ENCODE assay signal across 26 mouse cellular contexts in genomic region chr10:8962921-8963320, GRCm38 (mm10).
"Had no signal": no experiment of that assay in that cellular context is flagged by ENCODE, and none has a peak within 500 bp of the region (broad histone marks: within the 10 kb centered on the region; RNA-seq: fewer than 3 reads in every experiment).

No protein-coding gene starts in this region.

- H3K27ac ChIP-seq: embryonic facial prominence, embryonic 10.5 days; embryonic facial prominence, embryonic 12.5 days; embryonic facial prominence, embryonic 13.5 days; embryonic facial prominence, embryonic 15.5 days; forebrain, embryonic 10.5 days; forebrain, embryonic 12.5 days; forebrain, embryonic 13.5 days; forebrain, embryonic 15.5 days; gastrocnemius, adult 2 months; heart, adult 2 months had no signal

- H3K4me1 ChIP-seq: forebrain, embryonic 12.5 days; forebrain, embryonic 15.5 days had no signal

- H3K9me3 ChIP-seq: embryonic facial prominence, embryonic 10.5 days; embryonic facial prominence, embryonic 12.5 days; embryonic facial prominence, embryonic 13.5 days; embryonic facial prominence, embryonic 15.5 days; forebrain, embryonic 10.5 days; forebrain, embryonic 12.5 days; forebrain, embryonic 13.5 days; forebrain, embryonic 15.5 days had no signal

- DNase-seq: cerebellum, adult 9-10 months; cerebellum, adult 9-11 months; cerebellum, postnatal 10 days; cerebellum, postnatal 14 days; cerebellum, postnatal 25 days; cerebellum, postnatal 36 days; embryo, embryonic 11 days; forebrain, postnatal 0 days; gastrocnemius, adult 2 months; gastrocnemius, postnatal 10 days; gastrocnemius, postnatal 14 days; gastrocnemius, postnatal 25 days; gastrocnemius, postnatal 36 days; heart, adult 18-20 months; heart, adult 2 months had no signal

- H3K36me3 ChIP-seq: embryonic facial prominence, embryonic 10.5 days; embryonic facial prominence, embryonic 12.5 days; embryonic facial prominence, embryonic 13.5 days; embryonic facial prominence, embryonic 15.5 days; forebrain, embryonic 10.5 days; forebrain, embryonic 12.5 days; forebrain, embryonic 15.5 days had no signal

- H3K9ac ChIP-seq: embryonic facial prominence, embryonic 12.5 days; embryonic facial prominence, embryonic 13.5 days; embryonic facial prominence, embryonic 15.5 days; forebrain, embryonic 12.5 days; forebrain, embryonic 13.5 days; forebrain, embryonic 15.5 days; forebrain, postnatal 0 days had no signal

- ATAC-seq: forebrain, embryonic 13.5 days; forebrain, embryonic 14.5 days; forebrain, embryonic 15.5 days; forebrain, embryonic 16.5 days; forebrain, postnatal 0 days had no signal

- H3K4me3 ChIP-seq: embryonic facial prominence, embryonic 10.5 days; embryonic facial prominence, embryonic 12.5 days; embryonic facial prominence, embryonic 13.5 days; embryonic facial prominence, embryonic 15.5 days; erythroblast, embryonic 14.5 days; forebrain, embryonic 10.5 days; forebrain, embryonic 12.5 days; forebrain, embryonic 13.5 days; forebrain, embryonic 15.5 days; gastrocnemius, adult 2 months; heart, adult 2 months had no signal

- H3K27me3 ChIP-seq: embryonic facial prominence, embryonic 12.5 days; embryonic facial prominence, embryonic 13.5 days; embryonic facial prominence, embryonic 15.5 days; forebrain, embryonic 12.5 days; forebrain, embryonic 13.5 days; forebrain, embryonic 15.5 days had no signal

- H3K4me2 ChIP-seq: embryonic facial prominence, embryonic 12.5 days; embryonic facial prominence, embryonic 13.5 days; embryonic facial prominence, embryonic 15.5 days; forebrain, embryonic 12.5 days; forebrain, embryonic 13.5 days; forebrain, embryonic 15.5 days had no signal
